Mouse (Mus musculus) gonadal fat pad, adult 2 months (tissue): ENCODE results near the gene Spns3. TPM values are rescaled to one million over a fixed set of nuclear protein-coding genes. Genes with fewer than 3 reads are reported as not detected.
"Not testable (repeated sequence)": the region's sequence is repeated elsewhere in the genome, so short reads cannot be mapped to it uniquely, and the experiment has no call there.

ENCODE experiments used
- DNase-seq: peaks from one replicate; pipeline ENCODE4 v3.0.0-alpha.2; 2012; ENCODE audit warnings: low read depth
- polyA plus RNA-seq: library from polyadenylated mRNA; depleted of rRNA; stranded (reverse); fragments of >200 nt; gene quantifications from 2 replicates; pipeline ENCODE4 v1.2.3, GENCODE M21; 2012

Gene Spns3
- polyA plus RNA-seq, 1 experiment, result 2.5 TPM

DNA sequence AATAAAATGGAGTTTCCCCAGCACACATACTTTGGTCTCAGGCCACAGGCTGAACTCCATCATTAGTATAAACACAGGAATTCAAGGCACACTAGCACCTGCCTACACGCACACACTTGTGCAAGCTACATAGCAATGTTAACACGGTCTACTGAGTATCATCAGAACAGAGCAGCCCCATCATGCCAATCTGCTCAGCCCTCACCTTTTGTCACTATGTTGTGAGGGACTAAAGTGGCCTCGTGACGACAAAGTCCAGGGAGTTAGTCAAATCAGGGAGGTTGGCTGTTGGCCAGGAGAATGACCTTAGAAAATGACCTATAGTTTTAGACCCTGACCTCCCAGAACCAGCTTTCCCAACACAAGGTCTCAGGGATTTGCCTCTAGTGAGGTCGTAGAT is 7.8 kb upstream of the Spns3 start:
- no peak for DNase-seq

GRCm38 (mm10) chr11:72556953-72557352 is 6.6 kb upstream of the Spns3 start:
- DNase-seq, result no peak

GRCm38 (mm10) chr11:72556470-72556869 is 6.2 kb upstream of the Spns3 start:
- DNase-seq, result no peak

DNA sequence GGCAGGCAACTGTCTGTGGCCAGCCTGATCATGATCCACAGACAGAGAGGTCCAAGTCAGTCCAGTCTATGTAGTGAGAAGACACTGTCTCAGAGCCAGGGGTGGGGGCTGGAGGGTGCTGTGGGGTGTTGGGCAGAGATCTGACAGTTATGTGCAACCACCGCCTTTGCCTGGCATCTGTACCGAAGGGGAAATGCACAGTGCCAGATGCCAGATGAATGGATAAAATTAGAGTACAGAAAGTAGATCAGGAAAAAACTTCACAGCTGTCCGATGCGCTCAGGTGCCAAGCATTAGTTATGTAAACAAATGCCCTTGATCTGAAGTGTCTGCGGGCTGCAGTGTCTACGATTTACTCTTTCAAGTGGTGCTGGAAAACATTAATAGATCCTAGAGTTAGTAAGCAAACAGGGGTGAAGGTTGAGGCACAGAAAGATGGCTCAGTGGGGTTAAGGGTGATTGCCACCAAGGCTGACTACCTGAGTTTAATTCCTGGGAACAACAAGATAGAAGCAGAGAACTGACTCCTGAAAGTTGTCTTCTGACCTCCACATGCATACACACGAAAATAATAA is 1.3 kb upstream of the Spns3 start:
- DNase-seq, result no peak

GRCm38 (mm10) chr11:72547181-72547580 is 3.1 kb downstream of the Spns3 start:
- DNase-seq, result no peak

DNA sequence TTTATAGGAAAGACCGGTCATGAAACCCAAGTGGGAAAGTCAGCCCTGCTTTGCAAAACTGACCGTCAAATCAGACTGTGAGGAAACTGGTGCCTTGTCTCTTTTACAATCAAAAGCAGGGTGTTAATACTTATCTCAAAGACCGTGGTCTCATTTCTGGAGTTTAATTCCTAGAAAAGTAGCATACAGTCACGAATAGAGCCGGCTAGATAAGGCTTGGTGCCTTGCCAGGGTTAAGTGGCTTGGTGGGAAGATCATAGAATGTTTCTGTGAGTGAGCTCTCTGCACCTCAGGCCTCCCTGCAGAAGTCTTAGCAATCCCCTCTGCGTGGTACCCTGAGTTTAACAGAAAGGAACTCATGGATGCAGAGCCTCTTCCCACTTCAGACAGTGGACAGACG is 5.6 kb downstream of the Spns3 start:
- DNase-seq, result no peak

- not testable (repeated sequence) for DNase-seq
These were observed 6.6 kb downstream of the Spns3 start for GRCm38 (mm10) chr11:72543692-72544091.

DNA sequence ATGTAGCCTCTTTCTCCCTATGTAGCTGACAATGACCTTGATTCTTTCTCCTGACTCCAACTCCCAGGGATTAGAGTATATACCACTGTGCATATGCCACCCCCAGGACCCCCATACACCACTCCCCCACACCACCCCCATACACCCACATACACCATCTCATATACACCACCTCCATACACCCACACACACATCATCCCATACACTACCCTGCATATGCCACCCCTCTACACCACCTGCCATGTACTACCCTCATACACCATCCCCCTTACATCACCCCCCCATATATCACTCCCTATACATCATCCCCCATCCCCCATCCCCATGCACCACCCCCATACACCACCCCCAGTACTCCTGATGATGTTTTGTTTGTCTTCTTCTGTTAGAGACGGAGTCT is 7.7 kb downstream of the Spns3 start:
- no peak for DNase-seq

DNA sequence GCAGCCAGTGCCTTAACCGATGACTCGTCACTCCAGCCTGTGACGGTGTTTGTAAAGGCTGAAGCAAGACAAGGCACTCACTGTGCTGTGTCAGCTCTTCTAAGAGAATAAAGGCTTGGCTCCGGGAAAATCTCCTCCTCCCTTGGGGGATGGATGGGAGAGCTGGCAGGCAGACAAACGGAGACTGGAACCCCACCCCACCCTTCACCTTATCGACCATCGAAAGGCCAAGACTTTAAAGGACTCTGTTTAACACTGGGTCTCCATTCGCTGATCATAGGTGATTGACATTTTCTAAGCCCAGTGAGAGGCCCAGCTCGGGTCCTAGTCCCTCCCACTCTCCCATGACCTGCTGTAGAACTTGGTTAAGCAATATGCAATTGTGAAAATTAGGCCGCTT is 8.4 kb downstream of the Spns3 start:
- no peak for DNase-seq

DNA sequence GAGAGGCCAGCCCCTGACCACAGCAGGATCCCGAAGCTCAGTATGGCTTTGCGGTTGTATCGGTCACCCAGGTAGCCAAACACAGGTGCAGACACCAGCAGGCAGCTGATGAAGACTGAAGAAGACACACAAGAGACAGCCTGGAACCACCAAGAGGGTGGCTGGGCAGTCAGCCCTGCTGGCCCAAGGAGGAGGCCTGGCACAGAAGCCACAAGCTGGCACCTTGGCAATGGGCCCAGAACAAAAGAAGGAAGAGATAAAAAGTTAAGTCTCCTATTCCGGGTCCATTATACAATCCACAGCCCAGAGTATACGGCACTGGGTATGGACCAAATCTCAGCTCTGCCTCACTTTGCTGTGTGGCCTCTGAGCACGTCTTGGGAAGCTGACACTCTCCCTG is 9.9 kb downstream of the Spns3 start:
- no peak for DNase-seq

GRCm38 (mm10) chr11:72538811-72539210 is 11.5 kb downstream of the Spns3 start:
- no peak for DNase-seq

GRCm38 (mm10) chr11:72538037-72538755 is 12.1 kb downstream of the Spns3 start:
- DNase-seq, result no peak

DNA sequence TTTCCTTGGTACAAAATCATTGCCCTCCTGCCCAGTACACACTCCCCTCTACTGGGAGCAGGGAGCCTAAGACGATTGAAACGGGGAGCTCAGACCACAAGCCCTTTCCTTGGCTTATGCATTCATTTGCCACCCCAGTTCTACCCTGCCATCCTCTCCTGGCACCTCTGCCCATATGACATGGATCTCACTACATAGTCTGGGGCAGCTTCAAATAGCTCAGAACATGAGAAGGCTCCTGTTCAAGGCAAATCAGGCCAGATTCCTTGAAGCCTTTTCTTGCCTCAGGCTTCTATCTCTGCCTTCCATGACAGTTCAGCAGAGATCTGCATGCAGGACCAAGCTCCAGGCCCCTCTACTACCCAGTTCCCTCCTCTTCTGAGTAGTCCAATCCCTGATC is 12.8 kb downstream of the Spns3 start:
- no peak for DNase-seq

- DNase-seq, result no peak
These were observed 14.8 kb downstream of the Spns3 start for GRCm38 (mm10) chr11:72535519-72535918.

DNA sequence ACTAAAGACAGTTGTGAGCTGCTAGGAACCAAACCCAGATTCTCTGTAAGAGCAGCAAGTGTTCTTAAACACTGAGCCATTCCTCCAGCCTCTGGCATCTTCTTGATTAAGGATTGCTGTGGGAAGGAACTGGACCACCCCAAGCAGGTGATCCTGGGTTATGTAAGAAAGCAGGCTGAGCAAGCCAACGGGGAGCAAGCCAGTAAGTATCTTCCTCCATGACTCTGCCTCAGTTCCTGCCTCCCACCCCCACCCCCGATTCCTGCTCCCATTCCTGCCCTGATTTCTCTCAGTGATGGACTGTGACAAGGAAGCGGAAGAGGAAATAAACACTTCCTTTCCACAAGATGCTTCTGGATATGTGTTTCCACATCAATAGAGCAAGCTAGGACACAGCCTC is 17.4 kb downstream of the Spns3 start:
- no peak for DNase-seq

DNA sequence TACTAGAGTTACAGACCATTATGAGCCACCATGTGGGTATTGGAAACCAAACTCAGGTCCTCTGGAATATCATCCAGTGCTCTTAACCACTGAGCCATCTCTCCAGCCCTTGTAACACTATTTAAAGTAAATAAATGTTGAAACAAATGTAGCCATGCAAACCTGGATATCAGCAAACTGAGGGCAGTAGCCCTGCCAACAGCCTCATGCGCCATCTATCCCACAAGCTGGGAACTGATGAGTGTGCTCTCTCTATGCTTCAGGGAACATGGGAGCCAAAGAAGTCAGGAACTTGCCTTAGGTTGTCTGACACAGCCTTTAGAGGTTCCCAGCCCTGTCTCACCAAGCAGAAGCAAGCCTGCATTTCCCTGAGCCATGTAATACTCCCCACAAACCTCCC is 18.7 kb downstream of the Spns3 start:
- DNase-seq, result no peak

GRCm38 (mm10) chr11:72531144-72531543 is 19.2 kb downstream of the Spns3 start:
- DNase-seq, result peak; percentile 56

- DNase-seq, result no peak
These were observed 24.1 kb downstream of the Spns3 start for GRCm38 (mm10) chr11:72526190-72526589.

- no peak for DNase-seq
These were observed 26.6 kb downstream of the Spns3 start for GRCm38 (mm10) chr11:72523711-72524110.

GRCm38 (mm10) chr11:72522616-72523041 is 27.7 kb downstream of the Spns3 start:
- DNase-seq, result no peak

- DNase-seq, result peak; percentile 30
These were observed 28.4 kb downstream of the Spns3 start for GRCm38 (mm10) chr11:72521598-72522541.

DNA sequence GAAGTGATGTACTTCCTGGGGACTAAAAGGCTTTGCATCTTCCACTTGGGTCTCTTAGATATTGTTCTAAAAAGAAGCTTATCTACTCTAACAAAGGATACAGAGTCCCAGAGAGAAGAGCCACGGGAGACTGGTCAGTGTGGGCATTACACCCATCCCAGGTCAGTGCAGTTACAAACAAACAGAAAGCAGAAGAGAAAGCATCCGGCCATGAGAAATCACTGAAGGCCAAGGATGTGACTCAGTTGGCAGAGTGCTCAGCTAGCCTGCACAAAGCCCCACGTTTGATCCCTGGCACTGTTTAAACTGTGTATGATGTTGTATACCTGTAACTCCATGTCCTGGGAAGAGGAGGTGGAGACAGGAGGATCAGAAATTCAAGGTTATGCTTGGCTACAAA is 30.4 kb downstream of the Spns3 start:
- no peak for DNase-seq

DNA sequence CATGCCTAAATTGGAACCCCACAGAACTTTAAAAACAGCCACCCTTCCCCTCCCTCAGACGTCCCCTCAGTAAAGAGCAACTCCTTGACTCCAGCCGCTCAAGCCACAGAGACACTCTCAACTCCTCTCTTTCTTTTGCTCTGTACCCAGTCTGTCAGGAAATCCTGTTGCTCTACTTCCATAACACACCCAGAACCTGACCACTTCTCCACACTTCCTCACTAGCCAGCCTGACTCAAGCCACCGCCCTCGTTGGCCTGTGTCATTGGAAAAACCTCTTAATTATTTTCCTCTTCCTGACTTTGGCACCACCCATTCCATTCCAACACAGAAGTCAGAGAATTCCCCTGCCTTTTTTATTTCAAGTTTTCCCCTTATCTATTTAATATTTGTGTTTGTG is 31.1 kb downstream of the Spns3 start:
- no peak for DNase-seq
